Mouse (Mus musculus) forebrain, postnatal 0 days (tissue): ENCODE results near the gene Ush2a. TPM values are rescaled to one million over a fixed set of nuclear protein-coding genes. Genes with fewer than 3 reads are reported as not detected.

Source experiments
- ATAC-seq: fragments of 200-750 bp; cut with Nextera tagmentation; 2 replicates; pipeline ENCODE4 v1.8.0; 2017; ENCODE audit warnings: mild to moderate bottlenecking, moderate library complexity
- DNase-seq: peaks from one replicate; pipeline ENCODE4 v3.0.0-alpha.2; 2015
- H3K27ac ChIP-seq: fragments of 300-500 bp; sonication (generic); 2 replicates; pipeline ENCODE4 v1.5.1; 2014; ENCODE audit warnings: low read depth, mild to moderate bottlenecking, antibody characterized with exemption, low read length, moderate library complexity, mixed read lengths
- H3K27me3 ChIP-seq: fragments of 300-500 bp; sonication (generic); 2 replicates; pipeline ENCODE4 v1.6.1; 2014; ENCODE audit warnings: mild to moderate bottlenecking, low read length, mixed read lengths; ENCODE audit not compliant: insufficient read depth
- H3K36me3 ChIP-seq: fragments of 300-500 bp; sonication (generic); 2 replicates; pipeline ENCODE4 v1.6.1; 2014; ENCODE audit warnings: mild to moderate bottlenecking, moderate library complexity; ENCODE audit not compliant: insufficient read depth
- H3K4me1 ChIP-seq: fragments of 300-500 bp; sonication (generic); 2 replicates; pipeline ENCODE4 v1.6.1; 2014; ENCODE audit warnings: antibody characterized with exemption; ENCODE audit not compliant: insufficient read depth
- H3K4me2 ChIP-seq: fragments of 300-500 bp; sonication (generic); 2 replicates; pipeline ENCODE4 v1.6.1; 2014; ENCODE audit warnings: low read depth, mild to moderate bottlenecking, moderate library complexity
- H3K4me3 ChIP-seq: fragments of 300-500 bp; sonication (generic); 2 replicates; pipeline ENCODE4 v1.5.1; 2014; ENCODE audit warnings: low read depth, low read length, mixed read lengths
- H3K9ac ChIP-seq: fragments of 300-500 bp; sonication (generic); 2 replicates; pipeline ENCODE4 v1.6.1; 2014; ENCODE audit warnings: mild to moderate bottlenecking
- H3K9me3 ChIP-seq: fragments of 300-500 bp; sonication (generic); 2 replicates; pipeline ENCODE4 v1.6.1; 2016; ENCODE audit warnings: low read length
- CTCF ChIP-seq: sonication (generic); IDR thresholded peaks from 2 replicates; pipeline ENCODE4 v1.5.1; 2016; ENCODE audit warnings: antibody characterized with exemption, control low read depth, low read depth
- WGBS: fragments of 180-500 bp; shearing (Covaris S2); extraction: QIAGEN DNeasy Blood & Tissue Kit; methylation state at CpG from one replicate; pipeline ENCODE4 v1.1.7; 2014; 5-methylcytosine and 5-hydroxymethylcytosine counted together
- polyA plus RNA-seq: library from polyadenylated mRNA; unstranded; fragments of >200 nt; fragmentation: Nextera tagmentation; extraction: Ambion mirVana; gene quantifications from 2 replicates; pipeline ENCODE4 v1.2.1, GENCODE M21; 2015
- total RNA-seq: library from RNA; depleted of rRNA; stranded (reverse); fragments of >200 nt; gene quantifications from 2 replicates; pipeline ENCODE4 v1.2.3, GENCODE M21; 2014

Ush2a gene
- total and polyA plus RNA-seq, 2 experiments from 2014 or later, result 0.10 TPM

DNA sequence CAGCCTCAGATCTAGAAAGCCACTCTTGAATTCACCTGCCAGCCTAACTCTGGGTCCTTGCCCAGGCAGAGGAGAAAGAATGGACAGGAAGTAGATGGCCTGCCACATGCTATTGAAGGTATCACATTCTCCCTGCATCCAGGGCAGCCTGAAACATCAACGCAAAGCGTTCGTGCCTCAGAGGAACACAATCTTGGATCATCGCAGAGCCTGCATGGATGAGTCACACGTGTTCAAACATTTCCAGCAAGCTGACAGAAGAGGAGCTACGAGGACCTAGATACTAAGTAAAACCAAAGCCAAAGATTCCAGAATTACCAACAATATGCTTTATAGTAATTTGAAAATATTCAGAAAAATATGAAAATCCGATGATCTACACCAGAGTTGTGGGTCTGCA, 4.3 kb upstream of the Ush2a start:
- no peak overlapping the region for H3K9ac ChIP-seq
- H3K27ac ChIP-seq, result no peak overlapping the region
- no peak for TF ChIP-seq CTCF
- no peak overlapping the region for H3K4me3 ChIP-seq
- H3K36me3 ChIP-seq, result no peaks in the 10 kb centered on the region
- no peak overlapping the region for H3K4me2 ChIP-seq
- DNase-seq, result no peak
- WGBS, result 77% methylated on average over 7 of the region's 7 CpGs
- no peaks in the 10 kb centered on the region for H3K4me1 ChIP-seq
- no peak for ATAC-seq
- no peaks in the 10 kb centered on the region for H3K9me3 ChIP-seq
- H3K27me3 ChIP-seq, result no peaks in the 10 kb centered on the region

- Histone ChIP-seq H3K27ac (no peak overlapping the region), H3K27me3 (no peaks in the 10 kb centered on the region), H3K36me3 (no peaks in the 10 kb centered on the region), H3K9ac (no peak overlapping the region), H3K4me1 (no peaks in the 10 kb centered on the region), H3K4me3 (no peak overlapping the region), H3K4me2 (no peak overlapping the region), H3K9me3 (no peaks in the 10 kb centered on the region)
- DNase-seq (peak; percentile 14), ATAC-seq (peak; percentile 48; the same call in 1 of the 2 replicates)
- WGBS, result 48% methylated on average over 6 of the region's 6 CpGs
- TF ChIP-seq CTCF, result peak; percentile 35; the same call in 1 of the 2 replicates
Observed at GRCm38 (mm10) chr1:188260259-188261107, 1.3 kb upstream of the Ush2a start.

- Histone ChIP-seq H3K27me3 (no peaks in the 10 kb centered on the region), H3K4me1 (no peaks in the 10 kb centered on the region), H3K4me3 (no peak overlapping the region), H3K27ac (no peak overlapping the region), H3K9me3 (no peaks in the 10 kb centered on the region), H3K9ac (no peak overlapping the region), H3K4me2 (no peak overlapping the region), H3K36me3 (no peaks in the 10 kb centered on the region)
- no peak for ATAC-seq
- 74% methylated on average over 11 of the region's 11 CpGs for WGBS
- no peak for DNase-seq
- TF ChIP-seq CTCF, result no peak
Observed at GRCm38 (mm10) chr1:188267127-188267722, 5.4 kb downstream of the Ush2a start.

GRCm38 (mm10) chr1:188269071-188269470, 7.2 kb downstream of the Ush2a start:
- no peak overlapping the region for H3K4me2 ChIP-seq
- no peak overlapping the region for H3K9ac ChIP-seq
- DNase-seq (no peak), ATAC-seq (no peak)
- H3K27me3 ChIP-seq, result no peaks in the 10 kb centered on the region
- no peaks in the 10 kb centered on the region for H3K9me3 ChIP-seq
- 19% methylated on average over 6 of the region's 6 CpGs for WGBS
- no peaks in the 10 kb centered on the region for H3K4me1 ChIP-seq
- no peaks in the 10 kb centered on the region for H3K36me3 ChIP-seq
- no peak overlapping the region for H3K4me3 ChIP-seq
- no peak overlapping the region for H3K27ac ChIP-seq
- no peak for TF ChIP-seq CTCF

- DNase-seq, result peak; percentile 11
- no peak overlapping the region for H3K4me2 ChIP-seq
- H3K4me3 ChIP-seq, result no peak overlapping the region
- H3K4me1 ChIP-seq, result no peaks in the 10 kb centered on the region
- no peaks in the 10 kb centered on the region for H3K27me3 ChIP-seq
- 81% methylated on average over 7 of the region's 7 CpGs for WGBS
- no peak for ATAC-seq
- no peaks in the 10 kb centered on the region for H3K36me3 ChIP-seq
- no peak for TF ChIP-seq CTCF
- no peaks in the 10 kb centered on the region for H3K9me3 ChIP-seq
- no peak overlapping the region for H3K9ac ChIP-seq
- H3K27ac ChIP-seq, result no peak overlapping the region
Observed at GRCm38 (mm10) chr1:188313303-188313702, 51.5 kb downstream of the Ush2a start.

DNA sequence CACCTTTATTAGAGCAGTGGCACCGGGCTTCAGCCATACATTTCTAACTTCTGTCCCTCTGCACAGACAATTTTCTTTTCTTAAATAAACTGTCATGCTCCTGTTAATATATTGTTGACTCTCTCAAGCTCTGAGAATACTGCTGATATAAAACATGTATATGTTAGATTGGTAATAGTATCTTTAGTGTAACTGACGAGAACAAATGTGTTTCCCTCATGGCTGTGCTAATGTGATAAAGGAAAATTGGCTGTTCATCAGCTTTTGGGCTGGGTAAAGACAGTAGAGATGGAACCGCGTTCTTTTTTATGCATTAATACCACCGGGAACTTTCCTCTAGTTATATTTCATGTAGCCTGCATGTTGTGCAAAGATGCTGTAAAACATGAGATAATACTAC, 54.8 kb downstream of the Ush2a start:
- no peaks in the 10 kb centered on the region for H3K27me3 ChIP-seq
- no peak overlapping the region for H3K9ac ChIP-seq
- no peak overlapping the region for H3K27ac ChIP-seq
- H3K9me3 ChIP-seq, result no peaks in the 10 kb centered on the region
- no peaks in the 10 kb centered on the region for H3K36me3 ChIP-seq
- no peaks in the 10 kb centered on the region for H3K4me1 ChIP-seq
- no peak for DNase-seq
- TF ChIP-seq CTCF, result no peak
- WGBS, result 88% methylated on average over 5 of the region's 5 CpGs
- ATAC-seq, result no peak
- no peak overlapping the region for H3K4me2 ChIP-seq
- H3K4me3 ChIP-seq, result no peak overlapping the region

- Histone ChIP-seq H3K9me3 (no peaks in the 10 kb centered on the region), H3K27ac (no peak overlapping the region), H3K4me1 (no peaks in the 10 kb centered on the region), H3K4me3 (no peak overlapping the region), H3K4me2 (no peak overlapping the region), H3K27me3 (no peaks in the 10 kb centered on the region), H3K36me3 (no peaks in the 10 kb centered on the region), H3K9ac (no peak overlapping the region)
- WGBS, result 79% methylated on average over 4 of the region's 4 CpGs
- TF ChIP-seq CTCF, result no peak
- ATAC-seq (no peak), DNase-seq (no peak)
Observed at GRCm38 (mm10) chr1:188320204-188320603, 58.4 kb downstream of the Ush2a start.
